Comparison of ENCODE assay signal across 29 mouse cellular contexts in genomic region chr3:75275127-75275526, GRCm38 (mm10). TPM values are rescaled to one million over a fixed set of nuclear protein-coding genes. Genes with fewer than 3 reads are reported as not detected.
A peak's percentile ranks its signal among the peaks of the same experiment; 100 is the strongest.
DNase-seq lines count a peak whose midpoint lies in the region; ATAC-seq and TF ChIP-seq lines count a peak whose summit lies in the region.
"Had no signal": no experiment of that assay in that cellular context is flagged by ENCODE, and none has a peak within 500 bp of the region (broad histone marks: within the 10 kb centered on the region; RNA-seq: fewer than 3 reads in every experiment).

No protein-coding gene starts in this region.

- ATAC-seq in heart, embryonic 11.5 days (replicated peaks; ENCODE audit: insufficient number of reproducible peaks, low FRiP score, low TSS enrichment): 0 out of 2 replicates have a peak, but pooled peaks have one; percentile 55
- ATAC-seq in heart, embryonic 13.5 days (ENCODE audit: extremely low read depth, insufficient number of reproducible peaks, low FRiP score, low TSS enrichment): no peak
- no peak for ATAC-seq in heart, postnatal 0 days (ENCODE audit: insufficient read depth, low read depth)
- 0 out of 2 replicates have a peak, but pooled peaks have one; percentile 10 for ATAC-seq in hindbrain, embryonic 11.5 days (ENCODE audit: low FRiP score)
- ATAC-seq in hindbrain, embryonic 14.5 days (ENCODE audit: low FRiP score): no peak
- ATAC-seq: activated CD4-positive, CD25-positive, alpha-beta regulatory T cell, adult 4 months; CD4-positive, CD25-positive, alpha-beta regulatory T cell, adult 4 months; forebrain, embryonic 13.5 days; Patski had no signal

- no peak overlapping the region for H3K4me3 ChIP-seq in heart, embryonic 11.5 days (ENCODE audit: low read depth, low read length)
- no peak overlapping the region for H3K4me3 ChIP-seq in heart, embryonic 13.5 days
- H3K4me3 ChIP-seq in heart, postnatal 0 days (ENCODE audit: low read depth, low read length): no peak overlapping the region
- no peak overlapping the region for H3K4me3 ChIP-seq in heart, adult 2 months
- no peak overlapping the region for H3K4me3 ChIP-seq in hindbrain, embryonic 11.5 days (ENCODE audit: low read depth, low read length)
- no peak overlapping the region for H3K4me3 ChIP-seq in hindbrain, embryonic 14.5 days (replicated peaks; ENCODE audit: low read length)
- H3K4me3 ChIP-seq: embryonic facial prominence, embryonic 10.5 days; embryonic facial prominence, embryonic 12.5 days; forebrain, embryonic 13.5 days had no signal

- H3K79me2 ChIP-seq in heart, adult 2 months (replicated peaks; ENCODE audit: control insufficient read depth, insufficient read depth, low read length): no peaks in the 10 kb centered on the region

- DNase-seq in heart, adult 9 months (ENCODE audit: low spot score in 2 of 2): no peak
- DNase-seq in heart, adult 8-10 months (ENCODE audit: low spot score): no peak
- DNase-seq in heart, postnatal 0 days (ENCODE audit: low spot score): peak; percentile 15
- DNase-seq in heart, adult 2 months: no peak
- no peak for DNase-seq in hindbrain, embryonic 11.5 days (ENCODE audit: low spot score)
- no peak for DNase-seq in hindbrain, embryonic 14.5 days (ENCODE audit: low spot score)
- DNase-seq: adrenal gland, adult 8-10 months; adrenal gland, postnatal 14 days; adrenal gland, postnatal 36 days; B cell, adult 2 months; cerebellum, adult 11-12 months; cerebellum, adult 2 months; cerebellum, adult 9-10 months; cerebellum, postnatal 10 days; cerebellum, postnatal 25 days had no signal

- TF ChIP-seq POLR2A in heart, adult 2 months (IDR thresholded peaks at IDR 0.05; ENCODE audit: insufficient read depth, low read depth, low read length): no peak

- H3K27me3 ChIP-seq in heart, embryonic 11.5 days (ENCODE audit: control insufficient read depth, insufficient read depth, low read length): no peaks in the 10 kb centered on the region
- H3K27me3 ChIP-seq in heart, embryonic 13.5 days (replicated peaks): no peaks in the 10 kb centered on the region
- H3K27me3 ChIP-seq in heart, postnatal 0 days (ENCODE audit: control insufficient read depth, insufficient read depth, low read length): no peaks in the 10 kb centered on the region
- no peaks in the 10 kb centered on the region for H3K27me3 ChIP-seq in heart, adult 2 months (ENCODE audit: control insufficient read depth, insufficient read depth, low read length)
- no peaks in the 10 kb centered on the region for H3K27me3 ChIP-seq in hindbrain, embryonic 11.5 days (ENCODE audit: control insufficient read depth, insufficient read depth, low read length)
- no peaks in the 10 kb centered on the region for H3K27me3 ChIP-seq in hindbrain, embryonic 14.5 days (ENCODE audit: control insufficient read depth, insufficient read depth, low read length)
- H3K27me3 ChIP-seq: CH12.LX; embryonic facial prominence, embryonic 12.5 days; forebrain, embryonic 13.5 days had no signal

- H3K4me2 ChIP-seq in heart, embryonic 11.5 days: no peak overlapping the region
- no peak overlapping the region for H3K4me2 ChIP-seq in heart, embryonic 13.5 days
- no peak overlapping the region for H3K4me2 ChIP-seq in heart, postnatal 0 days (ENCODE audit: low read depth, low read length)
- H3K4me2 ChIP-seq in hindbrain, embryonic 11.5 days (replicated peaks; ENCODE audit: low read depth, low read length): no peak overlapping the region
- no peak overlapping the region for H3K4me2 ChIP-seq in hindbrain, embryonic 14.5 days (replicated peaks)
- H3K4me2 ChIP-seq: embryonic facial prominence, embryonic 12.5 days; forebrain, embryonic 13.5 days had no signal

- TF ChIP-seq CTCF in heart, postnatal 0 days (IDR thresholded peaks at IDR 0.05; ENCODE audit: low read depth): no peak
- TF ChIP-seq CTCF in heart, adult 2 months (IDR thresholded peaks at IDR 0.05): no peak

- intact Hi-C loops in heart, adult 2 months (cut with DNase I): no loop called here

- H3K27ac ChIP-seq in heart, embryonic 11.5 days (ENCODE audit: low read depth, low read length): no peak overlapping the region
- H3K27ac ChIP-seq in heart, embryonic 13.5 days (replicated peaks): 0 out of 2 replicates have a peak overlapping the region, but pooled peaks have one; percentile 2
- H3K27ac ChIP-seq in heart, postnatal 0 days (ENCODE audit: low read depth): no peak overlapping the region
- no peak overlapping the region for H3K27ac ChIP-seq in heart, adult 2 months
- H3K27ac ChIP-seq in hindbrain, embryonic 11.5 days (ENCODE audit: low read depth, low read length): no peak overlapping the region
- H3K27ac ChIP-seq in hindbrain, embryonic 14.5 days: no peak overlapping the region
- H3K27ac ChIP-seq: embryonic facial prominence, embryonic 10.5 days; embryonic facial prominence, embryonic 12.5 days; forebrain, embryonic 13.5 days had no signal

- no peaks in the 10 kb centered on the region for H3K4me1 ChIP-seq in heart, embryonic 11.5 days (ENCODE audit: control insufficient read depth, insufficient read depth, low read length)
- H3K4me1 ChIP-seq in heart, embryonic 13.5 days: peaks cover 8% of the 10 kb centered on the region
- H3K4me1 ChIP-seq in heart, postnatal 0 days (ENCODE audit: control insufficient read depth, insufficient read depth): 0 out of 2 replicates have a peak, but pooled peaks cover 5% of the 10 kb centered on the region
- no peaks in the 10 kb centered on the region for H3K4me1 ChIP-seq in heart, adult 2 months (ENCODE audit: control insufficient read depth, insufficient read depth, low read length)
- H3K4me1 ChIP-seq in hindbrain, embryonic 11.5 days (replicated peaks; ENCODE audit: control insufficient read depth, insufficient read depth, low read length): no peaks in the 10 kb centered on the region
- H3K4me1 ChIP-seq in hindbrain, embryonic 14.5 days (replicated peaks; ENCODE audit: control insufficient read depth, insufficient read depth, low read length): no peaks in the 10 kb centered on the region
- H3K4me1 ChIP-seq: embryonic facial prominence, embryonic 10.5 days; embryonic facial prominence, embryonic 12.5 days; forebrain, embryonic 13.5 days had no signal

- no peak for TF ChIP-seq EP300 in heart, postnatal 0 days (IDR thresholded peaks at IDR 0.05; ENCODE audit: low read depth)
- TF ChIP-seq EP300 in heart, adult 2 months (IDR thresholded peaks at IDR 0.05; ENCODE audit: insufficient read depth, low read depth, low read length): no peak

- no peaks in the 10 kb centered on the region for H3K36me3 ChIP-seq in heart, embryonic 11.5 days (ENCODE audit: control insufficient read depth, insufficient read depth, low read length)
- no peaks in the 10 kb centered on the region for H3K36me3 ChIP-seq in heart, embryonic 13.5 days
- H3K36me3 ChIP-seq in heart, postnatal 0 days (replicated peaks; ENCODE audit: control insufficient read depth, insufficient read depth, low read length): no peaks in the 10 kb centered on the region
- H3K36me3 ChIP-seq in heart, adult 2 months (ENCODE audit: control insufficient read depth, insufficient read depth, low read length): no peaks in the 10 kb centered on the region
- H3K36me3 ChIP-seq in hindbrain, embryonic 11.5 days (ENCODE audit: control insufficient read depth, insufficient read depth, low read length): no peaks in the 10 kb centered on the region
- H3K36me3 ChIP-seq in hindbrain, embryonic 14.5 days (replicated peaks; ENCODE audit: control insufficient read depth, insufficient read depth): no peaks in the 10 kb centered on the region
- H3K36me3 ChIP-seq: embryonic facial prominence, embryonic 10.5 days; embryonic facial prominence, embryonic 12.5 days; G1E had no signal

- no peak overlapping the region for H3K9ac ChIP-seq in heart, embryonic 11.5 days (ENCODE audit: low read depth, low read length)
- no peak overlapping the region for H3K9ac ChIP-seq in heart, embryonic 13.5 days
- H3K9ac ChIP-seq in heart, postnatal 0 days (replicated peaks; ENCODE audit: low read depth, low read length): no peak overlapping the region
- no peak overlapping the region for H3K9ac ChIP-seq in heart, adult 2 months (ENCODE audit: low read depth, low read length)
- no peak overlapping the region for H3K9ac ChIP-seq in hindbrain, embryonic 11.5 days (ENCODE audit: low read depth, low read length)
- no peak overlapping the region for H3K9ac ChIP-seq in hindbrain, embryonic 14.5 days
- H3K9ac ChIP-seq: embryonic facial prominence, embryonic 12.5 days; forebrain, embryonic 13.5 days had no signal

- H3K9me3 ChIP-seq in heart, embryonic 11.5 days (replicated peaks; ENCODE audit: control insufficient read depth, low read length): no peaks in the 10 kb centered on the region
- no peaks in the 10 kb centered on the region for H3K9me3 ChIP-seq in heart, embryonic 13.5 days
- H3K9me3 ChIP-seq in heart, postnatal 0 days (replicated peaks; ENCODE audit: control insufficient read depth, low read length): no peaks in the 10 kb centered on the region
- H3K9me3 ChIP-seq in hindbrain, embryonic 11.5 days (ENCODE audit: control insufficient read depth, low read length): no peaks in the 10 kb centered on the region
- H3K9me3 ChIP-seq in hindbrain, embryonic 14.5 days (ENCODE audit: control insufficient read depth, low read length): no peaks in the 10 kb centered on the region
- H3K9me3 ChIP-seq: embryonic facial prominence, embryonic 10.5 days; embryonic facial prominence, embryonic 12.5 days; forebrain, embryonic 13.5 days; G1E had no signal

RNA-seq across cellular contexts. Expression of gene Serpini2, which starts 5.2 kb away (rescaled TPM):
- polyA plus RNA-seq in heart, embryonic 11.5 days (2014; fragmentation: Nextera tagmentation; extraction: Ambion mirVana): not detected in 2 replicates
- polyA plus RNA-seq in heart, embryonic 13.5 days (2015; fragmentation: Nextera tagmentation; extraction: Ambion mirVana): 0.20 TPM in 1 of 2 replicates, not detected in the other
- total RNA-seq in heart, adult 8-10 months (2022): not detected
- not detected in 2 replicates for total RNA-seq in heart, postnatal 0 days (2014; rRNA removed; ENCODE audit: low replicate concordance)
- not detected in 2 replicates for polyA plus RNA-seq in heart, postnatal 0 days (2015; fragmentation: Nextera tagmentation; extraction: Ambion mirVana)
- total RNA-seq in heart, adult 2 months (2021): not detected
- not detected in 2 replicates for polyA plus RNA-seq in heart, adult 2 months (2012; rRNA removed)
- polyA plus RNA-seq in hindbrain, embryonic 11.5 days (2014; fragmentation: Nextera tagmentation; extraction: Ambion mirVana): not detected in 2 replicates
- not detected in 2 replicates for polyA plus RNA-seq in hindbrain, embryonic 14.5 days (2014; fragmentation: Nextera tagmentation; extraction: Ambion mirVana)
- total RNA-seq: adrenal gland, adult 18-20 months; adrenal gland, adult 8-10 months; adrenal gland, postnatal 14 days; adrenal gland, postnatal 36 days; CH12.LX had no signal
- polyA plus RNA-seq: activated CD4-positive, CD25-positive, alpha-beta regulatory T cell, adult 4 months; CD4-positive, CD25-positive, alpha-beta regulatory T cell, adult 4 months; cerebellum, adult 2 months; cortical plate, adult 2 months; embryonic facial prominence, embryonic 10.5 days; embryonic facial prominence, embryonic 12.5 days; embryonic facial prominence, embryonic 14.5 days; forebrain, embryonic 11.5 days; forebrain, embryonic 13.5 days; G1E; Patski had no signal

Comparison
In these comparisons a context has a peak if more than half of its experiments do, and no peak if none do; other contexts are left out.
1. ATAC-seq: peak in heart, embryonic 11.5 days (single experiment) and hindbrain, embryonic 11.5 days (single experiment); none in heart, embryonic 13.5 days (single experiment), heart, postnatal 0 days (single experiment) and hindbrain, embryonic 14.5 days (single experiment).